Mouse (Mus musculus): ENCODE measurements around the gene Isy1.

Isy1 gene

GRCm38 (mm10) chr6:87793821-87794510, 44.6 kb downstream of the Isy1 start:
- Histone ChIP-seq H3K4me3 (replicated peaks; ENCODE audit: low read length) (no peak overlapping the region), H3K36me3 (ENCODE audit: insufficient read depth, low read length) (peaks cover 8% of the 10 kb centered on the region), H3K9me3 (ENCODE audit: low read length) (0 out of 2 replicates have a peak, but pooled peaks cover 2% of the 10 kb centered on the region), H3K4me1 (replicated peaks; ENCODE audit: low read depth, low read length) (peaks cover 70% of the 10 kb centered on the region), H3K27me3 (ENCODE audit: insufficient read depth, low read length) (no peaks in the 10 kb centered on the region)
- no peak for TF ChIP-seq CTCF (conservative IDR thresholded peaks at IDR 0.05; ENCODE audit: low read length)
- TF ChIP-seq NANOG (IDR thresholded peaks at IDR 0.05; ENCODE audit: borderline replicate concordance, low read length) = no peak
- no peak for TF ChIP-seq POU5F1 (IDR thresholded peaks at IDR 0.05; ENCODE audit: borderline replicate concordance, low read length)

DNA sequence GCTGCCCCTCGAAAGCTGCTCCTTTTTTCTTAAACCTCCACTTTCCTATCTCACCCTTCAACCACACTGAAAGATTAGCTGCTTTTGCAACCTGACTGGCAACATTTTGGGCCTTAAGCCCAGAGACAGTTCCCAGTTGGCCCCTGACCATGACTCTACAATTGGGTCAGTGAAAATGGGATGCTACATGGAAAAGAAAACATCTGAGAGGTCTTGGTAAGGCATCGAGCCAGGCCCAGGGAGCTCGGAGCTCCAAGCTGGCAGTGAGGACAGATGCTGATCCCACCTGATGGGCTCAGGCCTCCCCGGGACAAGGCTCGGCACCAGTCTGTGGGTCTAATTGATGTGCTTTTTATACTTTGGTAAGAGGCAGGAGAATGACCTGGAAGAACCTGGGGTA, 46.8 kb downstream of the Isy1 start:
- TF ChIP-seq POU5F1 (IDR thresholded peaks at IDR 0.05; ENCODE audit: borderline replicate concordance, low read length) = no peak
- TF ChIP-seq CTCF (conservative IDR thresholded peaks at IDR 0.05; ENCODE audit: low read length) = no peak
- no peak for TF ChIP-seq NANOG (IDR thresholded peaks at IDR 0.05; ENCODE audit: borderline replicate concordance, low read length)
- H3K9me3 ChIP-seq (ENCODE audit: low read length) = no peaks in the 10 kb centered on the region
- H3K4me1 ChIP-seq (replicated peaks; ENCODE audit: low read depth, low read length) = peaks cover 64% of the 10 kb centered on the region
- peaks cover 8% of the 10 kb centered on the region for H3K36me3 ChIP-seq (ENCODE audit: insufficient read depth, low read length)
- no peaks in the 10 kb centered on the region for H3K27me3 ChIP-seq (ENCODE audit: insufficient read depth, low read length)
- H3K4me3 ChIP-seq (replicated peaks; ENCODE audit: low read length) = no peak overlapping the region

DNA sequence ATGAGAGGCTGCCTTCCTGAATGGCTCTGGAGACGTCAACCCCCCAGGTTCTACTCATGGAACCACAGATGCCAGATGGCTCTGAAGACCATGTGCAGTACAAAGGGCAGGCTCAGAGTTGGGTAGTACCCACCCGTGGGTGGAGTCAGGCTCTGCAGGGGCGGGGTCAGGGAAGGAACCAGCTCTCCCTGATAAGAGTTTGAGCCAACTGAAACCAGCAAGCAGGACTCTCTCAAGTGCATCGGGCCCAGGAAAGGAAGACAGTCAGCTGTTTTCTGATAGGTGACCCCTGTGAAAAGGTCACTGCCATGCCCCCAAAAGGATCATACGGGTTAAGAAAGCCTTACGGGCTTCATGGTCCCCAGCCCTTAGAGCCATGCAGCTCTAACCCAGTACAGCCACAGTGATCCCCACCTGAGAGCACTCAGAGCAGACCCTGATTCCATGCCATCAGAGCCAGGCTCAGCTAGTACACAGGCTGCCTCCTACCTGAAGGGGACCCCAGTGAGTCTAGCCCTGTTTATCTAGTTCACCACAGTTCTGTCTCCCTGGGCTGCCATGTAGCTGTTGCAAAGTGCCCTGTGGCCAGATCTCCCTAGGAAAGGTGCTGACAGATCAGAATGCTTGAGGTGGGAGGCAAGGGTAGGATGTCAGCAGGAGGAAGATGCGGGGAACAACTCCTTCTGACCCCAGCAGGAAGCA, 47.7 kb downstream of the Isy1 start:
- peaks cover 8% of the 10 kb centered on the region for H3K36me3 ChIP-seq (ENCODE audit: insufficient read depth, low read length)
- no peak overlapping the region for H3K4me3 ChIP-seq (replicated peaks; ENCODE audit: low read length)
- TF ChIP-seq POU5F1 (IDR thresholded peaks at IDR 0.05; ENCODE audit: borderline replicate concordance, low read length) (no peak), NANOG (IDR thresholded peaks at IDR 0.05; ENCODE audit: borderline replicate concordance, low read length) (no peak), CTCF (conservative IDR thresholded peaks at IDR 0.05; ENCODE audit: low read length) (no peak)
- no peaks in the 10 kb centered on the region for H3K27me3 ChIP-seq (ENCODE audit: insufficient read depth, low read length)
- H3K4me1 ChIP-seq (replicated peaks; ENCODE audit: low read depth, low read length) = peaks cover 58% of the 10 kb centered on the region
- no peaks in the 10 kb centered on the region for H3K9me3 ChIP-seq (ENCODE audit: low read length)

DNA sequence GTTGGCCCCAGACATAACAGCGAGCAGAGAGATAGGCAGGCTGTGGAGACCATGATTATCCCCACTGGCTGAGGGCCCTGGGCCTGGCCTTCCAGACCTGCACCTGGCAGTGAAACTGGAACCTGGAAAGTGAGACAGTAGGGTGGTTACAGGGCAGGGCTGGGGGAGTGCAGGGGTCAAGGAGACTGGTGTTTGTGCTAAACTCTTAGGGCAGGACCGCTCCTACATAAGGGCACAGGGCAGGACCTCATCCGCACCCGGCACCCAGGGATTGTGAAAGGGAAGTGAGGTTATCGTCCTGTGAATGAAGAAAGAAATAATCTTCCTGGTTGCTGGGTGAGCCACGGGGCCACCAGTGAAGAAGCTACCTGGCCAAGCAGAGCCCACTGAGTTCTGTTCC, 48.8 kb downstream of the Isy1 start:
- Histone ChIP-seq H3K36me3 (ENCODE audit: insufficient read depth, low read length) (peaks cover 8% of the 10 kb centered on the region), H3K4me1 (replicated peaks; ENCODE audit: low read depth, low read length) (peaks cover 46% of the 10 kb centered on the region), H3K27me3 (ENCODE audit: insufficient read depth, low read length) (no peaks in the 10 kb centered on the region), H3K4me3 (replicated peaks; ENCODE audit: low read length) (no peak overlapping the region), H3K9me3 (ENCODE audit: low read length) (no peaks in the 10 kb centered on the region)
- TF ChIP-seq CTCF (conservative IDR thresholded peaks at IDR 0.05; ENCODE audit: low read length) (no peak), NANOG (IDR thresholded peaks at IDR 0.05; ENCODE audit: borderline replicate concordance, low read length) (no peak), POU5F1 (IDR thresholded peaks at IDR 0.05; ENCODE audit: borderline replicate concordance, low read length) (no peak)

DNA sequence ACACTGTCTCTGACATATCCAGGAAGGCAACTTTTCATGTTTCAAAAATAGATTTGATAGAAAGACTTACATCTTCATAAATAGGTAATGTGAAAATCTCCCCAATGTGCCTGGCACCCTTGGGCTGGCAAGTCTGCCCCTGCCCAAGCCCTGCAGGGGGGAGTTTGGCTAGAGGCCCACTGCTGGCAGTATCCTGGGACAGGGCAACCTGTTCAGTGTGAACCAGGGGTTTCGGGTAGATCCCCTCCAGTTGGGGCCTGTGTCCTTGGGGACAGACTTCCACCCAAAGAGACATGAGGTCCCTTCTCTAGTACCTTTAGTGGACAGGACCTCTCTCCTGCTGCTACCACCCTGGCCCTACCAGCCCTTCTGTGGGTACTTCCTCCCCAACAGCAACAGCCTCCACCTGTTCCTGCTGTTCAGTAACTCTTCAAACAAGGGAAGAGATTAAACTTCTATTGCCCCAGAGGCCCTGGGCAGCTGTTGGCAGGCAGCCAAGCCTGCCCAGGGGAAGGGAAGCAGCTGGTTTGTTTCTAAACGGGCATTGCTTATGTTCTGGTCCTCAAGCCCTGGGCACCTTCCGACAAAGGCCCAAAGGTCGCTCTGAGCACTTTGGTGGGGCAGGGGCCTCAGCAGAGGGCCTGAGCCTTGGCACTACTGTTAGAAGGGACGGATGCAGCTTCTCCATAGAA, 49.6 kb downstream of the Isy1 start:
- Histone ChIP-seq H3K36me3 (ENCODE audit: insufficient read depth, low read length) (peaks cover 8% of the 10 kb centered on the region), H3K4me1 (replicated peaks; ENCODE audit: low read depth, low read length) (peaks cover 39% of the 10 kb centered on the region), H3K27me3 (ENCODE audit: insufficient read depth, low read length) (no peaks in the 10 kb centered on the region), H3K4me3 (replicated peaks; ENCODE audit: low read length) (no peak overlapping the region), H3K9me3 (ENCODE audit: low read length) (no peaks in the 10 kb centered on the region)
- TF ChIP-seq NANOG (IDR thresholded peaks at IDR 0.05; ENCODE audit: borderline replicate concordance, low read length) (no peak), CTCF (conservative IDR thresholded peaks at IDR 0.05; ENCODE audit: low read length) (no peak), POU5F1 (IDR thresholded peaks at IDR 0.05; ENCODE audit: borderline replicate concordance, low read length) (no peak)

- no peaks in the 10 kb centered on the region for H3K27me3 ChIP-seq (ENCODE audit: insufficient read depth, low read length)
- TF ChIP-seq NANOG (IDR thresholded peaks at IDR 0.05; ENCODE audit: borderline replicate concordance, low read length) = no peak
- TF ChIP-seq POU5F1 (IDR thresholded peaks at IDR 0.05; ENCODE audit: borderline replicate concordance, low read length) = no peak
- no peak for TF ChIP-seq CTCF (conservative IDR thresholded peaks at IDR 0.05; ENCODE audit: low read length)
- H3K4me3 ChIP-seq (replicated peaks; ENCODE audit: low read length) = no peak overlapping the region
- H3K4me1 ChIP-seq (replicated peaks; ENCODE audit: low read depth, low read length) = peaks cover 35% of the 10 kb centered on the region
- no peaks in the 10 kb centered on the region for H3K9me3 ChIP-seq (ENCODE audit: low read length)
- H3K36me3 ChIP-seq (ENCODE audit: insufficient read depth, low read length) = peaks cover 8% of the 10 kb centered on the region
Measured at GRCm38 (mm10) chr6:87788266-87788895, 50.2 kb downstream of the Isy1 start.

GRCm38 (mm10) chr6:87787108-87787890, 51.3 kb downstream of the Isy1 start:
- no peaks in the 10 kb centered on the region for H3K9me3 ChIP-seq (ENCODE audit: low read length)
- H3K27me3 ChIP-seq (ENCODE audit: insufficient read depth, low read length) = no peaks in the 10 kb centered on the region
- no peak overlapping the region for H3K4me3 ChIP-seq (replicated peaks; ENCODE audit: low read length)
- TF ChIP-seq POU5F1 (IDR thresholded peaks at IDR 0.05; ENCODE audit: borderline replicate concordance, low read length) (no peak), NANOG (IDR thresholded peaks at IDR 0.05; ENCODE audit: borderline replicate concordance, low read length) (no peak), CTCF (conservative IDR thresholded peaks at IDR 0.05; ENCODE audit: low read length) (no peak)
- peaks cover 6% of the 10 kb centered on the region for H3K36me3 ChIP-seq (ENCODE audit: insufficient read depth, low read length)
- peaks cover 26% of the 10 kb centered on the region for H3K4me1 ChIP-seq (replicated peaks; ENCODE audit: low read depth, low read length)

Data from E14TG2a.4 (cell line).